Mouse (Mus musculus) monocyte, adult 5-6 weeks (primary cell): ENCODE results near the gene Vps54. TPM values are rescaled to one million over a fixed set of nuclear protein-coding genes. Genes with fewer than 3 reads are reported as not detected.
"Not testable (repeated sequence)": the region's sequence is repeated elsewhere in the genome, so short reads cannot be mapped to it uniquely, and the experiment has no call there.

ENCODE experiments used
- ATAC-seq: fragments of 153-309, 156-312 bp; replicated peaks from 2 replicates; pipeline ENCODE4 v1.8.0; 2017; ENCODE audit warnings: mild to moderate bottlenecking; ENCODE audit not compliant: low TSS enrichment, insufficient number of reproducible peaks, severe bottlenecking, poor library complexity, low FRiP score
- total RNA-seq: library from RNA; stranded (forward); fragments of 200-1000, 200-491, 200-594 nt; gene quantifications from 3 replicates; pipeline ENCODE4 v1.2.3, GENCODE M21; 2017

Vps54 gene
- total RNA-seq, 1 experiment from 2014 or later: 93.6 TPM

DNA sequence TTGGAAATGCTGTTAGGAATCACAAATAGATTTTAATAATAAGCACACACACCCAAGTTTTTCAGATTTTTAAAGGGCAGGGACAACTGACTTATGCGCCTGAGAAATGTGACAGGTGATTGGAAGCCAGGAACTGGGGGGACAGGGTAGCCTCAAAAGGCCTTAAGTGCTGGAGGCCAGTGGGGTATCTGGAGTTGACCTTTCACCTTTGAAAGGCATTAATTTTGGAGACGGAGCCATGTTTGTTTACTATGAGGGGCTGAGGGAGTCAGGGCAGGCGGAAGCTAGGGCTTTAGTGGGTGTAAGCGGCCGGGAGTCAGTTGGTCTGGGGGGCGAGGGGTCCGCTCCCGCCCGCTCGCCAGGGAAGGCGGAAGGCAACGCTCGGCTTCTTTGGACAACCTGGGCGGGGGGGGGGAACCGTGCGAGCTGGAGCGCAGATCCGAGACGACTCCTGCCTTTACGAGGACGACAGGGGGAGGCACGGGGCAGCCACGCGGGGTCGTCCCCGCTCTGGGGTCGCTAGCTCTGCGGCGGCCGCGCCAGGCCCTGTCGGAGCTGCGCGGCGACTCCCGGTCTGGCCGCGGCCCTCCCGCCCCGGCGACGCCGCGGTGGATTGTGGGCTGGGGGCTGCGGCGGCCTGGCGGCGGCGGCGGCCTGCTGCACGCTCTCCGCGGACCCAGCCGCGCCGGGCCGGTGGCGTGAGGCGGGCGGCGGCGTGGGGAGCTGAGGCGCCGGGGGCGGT lies 631 bp upstream of the Vps54 start:
- peak; percentile 37; the same call in 1 of the 2 replicates for ATAC-seq

- ATAC-seq: no peak
These were observed 855 bp downstream of the Vps54 start for GRCm38 (mm10) chr11:21239763-21240509.

- no peak for ATAC-seq
These were observed 2.3 kb downstream of the Vps54 start for GRCm38 (mm10) chr11:21241351-21241750.

DNA sequence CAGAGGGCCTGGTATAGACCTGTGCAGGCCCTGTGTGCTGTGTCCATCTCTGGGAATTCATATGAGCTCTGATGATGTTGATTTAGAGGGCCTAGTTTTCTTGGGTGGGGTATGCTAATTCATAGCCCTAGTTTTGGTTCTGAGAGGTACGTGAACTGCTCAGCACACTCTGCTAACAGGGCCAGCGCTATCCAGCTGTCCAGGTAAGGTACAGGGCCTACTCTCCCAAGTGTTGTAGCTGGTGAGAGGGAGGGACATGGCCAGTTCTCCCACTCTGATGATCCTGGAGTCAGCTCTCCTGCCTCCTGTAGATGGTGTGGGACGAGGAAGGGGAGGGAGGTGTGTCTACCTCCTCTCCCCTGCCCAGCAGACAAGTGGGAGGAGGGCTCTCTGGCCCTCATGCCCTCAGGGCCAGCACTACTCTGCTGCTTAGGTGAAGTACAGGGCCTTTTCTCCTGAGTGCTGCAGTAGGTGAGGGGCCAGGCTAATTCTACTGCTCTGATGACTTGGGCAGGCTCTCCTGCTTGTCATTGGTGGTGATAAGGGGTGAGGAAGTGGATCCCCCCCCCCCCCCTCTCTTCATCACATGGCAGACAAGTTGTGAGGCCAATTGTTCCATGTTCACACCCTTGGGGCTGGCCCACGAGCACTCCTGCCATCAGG lies 8.3 kb downstream of the Vps54 start:
- ATAC-seq: 0 out of 2 replicates have a peak, but pooled peaks have one; percentile 27

DNA sequence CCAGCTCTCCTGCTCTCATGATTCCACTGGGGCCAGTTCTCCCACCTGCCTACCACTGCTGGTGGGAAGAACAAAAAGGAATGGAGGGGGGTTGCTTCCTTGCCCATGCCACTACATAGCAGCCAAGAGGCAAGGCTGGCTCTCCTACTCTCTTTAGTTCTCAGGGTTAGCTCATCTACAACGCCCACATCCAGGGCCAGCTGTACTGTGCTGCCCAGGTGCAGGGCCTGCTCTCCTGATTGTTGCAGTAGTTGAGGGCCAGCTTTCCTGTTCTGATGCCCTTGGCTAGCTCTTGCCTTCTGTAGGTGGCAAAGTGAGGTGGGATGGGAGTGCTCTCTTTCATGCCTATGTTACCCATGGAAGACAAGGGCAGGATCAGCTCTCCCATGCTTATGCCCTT lies 8.9 kb downstream of the Vps54 start:
- 0 out of 2 replicates have a peak, but pooled peaks have one; percentile 33 for ATAC-seq

DNA sequence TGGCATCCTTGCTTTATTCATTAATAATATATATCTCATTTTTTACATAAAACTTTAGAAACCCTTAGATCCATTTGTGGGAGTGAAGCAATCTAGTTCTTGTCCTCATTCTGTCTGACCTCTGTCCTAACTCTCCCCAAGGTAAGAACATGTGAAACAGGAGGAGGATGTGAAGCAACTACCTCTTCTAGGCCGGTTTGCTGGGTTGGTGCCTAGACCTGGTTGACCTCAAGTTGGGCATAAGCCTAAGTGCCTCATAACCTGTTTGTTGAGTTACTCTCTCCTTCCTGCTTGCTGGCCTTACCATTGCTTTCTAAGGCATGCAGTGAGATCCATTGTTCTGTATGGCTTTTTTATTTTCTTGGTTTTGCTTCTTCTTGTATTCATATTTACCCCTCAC lies 11.3 kb downstream of the Vps54 start:
- ATAC-seq: no peak

DNA sequence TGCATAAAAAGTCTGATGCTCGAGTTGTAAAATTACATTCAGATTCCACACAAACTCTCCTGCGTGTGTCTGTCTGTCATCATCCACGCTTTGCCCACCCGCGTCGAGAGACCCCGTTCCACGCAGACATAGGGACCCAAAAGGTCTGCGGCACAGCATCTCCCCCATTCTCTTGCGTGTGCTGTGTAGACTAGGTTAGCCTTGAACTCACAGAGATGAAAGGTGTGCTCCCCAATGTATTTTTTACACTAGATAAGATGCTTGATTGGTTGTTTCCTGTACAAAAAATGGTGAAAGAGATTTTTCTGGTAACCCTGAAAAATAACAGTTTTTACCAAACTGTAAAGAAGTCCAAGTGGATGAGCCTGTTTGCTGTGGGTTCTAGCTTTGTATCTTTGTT lies 19.5 kb downstream of the Vps54 start:
- ATAC-seq: not testable (repeated sequence)

- ATAC-seq: no peak
These were observed 26.3 kb downstream of the Vps54 start for GRCm38 (mm10) chr11:21265423-21265822.

- no peak for ATAC-seq
These were observed 37.1 kb downstream of the Vps54 start for GRCm38 (mm10) chr11:21276151-21276550.

DNA sequence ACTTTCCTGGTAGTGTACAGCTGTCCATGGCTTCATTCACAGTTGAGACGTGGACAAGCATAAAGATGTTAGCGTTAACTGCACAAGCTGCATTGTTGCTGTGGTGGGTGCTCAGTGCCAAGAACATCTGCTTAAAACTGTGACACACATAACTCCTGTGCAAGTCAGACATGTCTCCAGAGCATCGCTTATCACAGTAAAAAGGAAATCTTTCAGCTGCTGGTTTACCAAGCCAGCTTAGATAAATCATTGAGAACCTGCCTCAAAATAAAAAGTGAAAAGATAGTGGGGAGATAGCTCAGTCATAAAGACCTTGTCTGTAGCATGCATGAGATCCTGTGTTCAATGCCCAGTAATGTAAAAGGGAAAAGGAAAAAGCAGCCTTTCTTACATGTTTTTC lies 47.3 kb downstream of the Vps54 start:
- no peak for ATAC-seq

DNA sequence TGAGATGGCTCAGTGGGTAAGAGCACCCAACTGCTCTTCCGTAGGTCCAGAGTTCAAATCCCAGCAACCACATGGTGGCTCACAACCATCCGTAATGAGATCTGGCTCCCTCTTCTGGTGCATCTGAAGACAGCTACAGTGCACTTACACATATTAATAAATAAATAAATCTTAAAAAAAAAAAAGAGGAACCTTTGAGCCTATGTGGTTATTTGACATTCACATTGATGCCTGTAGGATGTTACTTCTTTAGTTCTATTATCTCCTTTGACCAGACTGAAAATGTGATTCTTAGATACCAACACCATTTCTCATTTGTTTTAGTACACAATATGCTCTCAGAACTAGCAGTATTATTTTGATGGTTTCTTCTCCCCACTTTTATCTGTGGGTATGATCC lies 49.1 kb downstream of the Vps54 start:
- not testable (repeated sequence) for ATAC-seq

GRCm38 (mm10) chr11:21295486-21295885 lies 56.4 kb downstream of the Vps54 start:
- ATAC-seq: no peak

DNA sequence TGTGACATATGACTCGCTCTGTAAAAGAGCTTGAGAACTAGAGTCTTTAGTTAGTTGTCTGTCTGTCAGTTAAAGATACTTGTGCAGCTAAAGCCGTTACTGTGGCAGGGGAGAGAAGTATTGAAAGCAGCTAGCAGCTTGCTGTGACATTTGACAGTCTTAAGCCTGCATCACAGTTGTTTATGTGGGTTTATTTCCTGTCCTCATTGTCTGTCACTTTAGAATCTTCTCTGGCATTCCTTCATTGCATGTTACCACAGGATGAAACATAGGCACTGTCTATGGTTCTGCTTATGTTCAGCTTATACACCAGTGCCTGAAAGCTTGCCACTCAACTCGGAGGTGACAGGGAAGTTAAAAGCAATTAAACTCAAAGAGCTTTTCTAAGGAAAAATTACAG lies 64.5 kb downstream of the Vps54 start:
- ATAC-seq: no peak

DNA sequence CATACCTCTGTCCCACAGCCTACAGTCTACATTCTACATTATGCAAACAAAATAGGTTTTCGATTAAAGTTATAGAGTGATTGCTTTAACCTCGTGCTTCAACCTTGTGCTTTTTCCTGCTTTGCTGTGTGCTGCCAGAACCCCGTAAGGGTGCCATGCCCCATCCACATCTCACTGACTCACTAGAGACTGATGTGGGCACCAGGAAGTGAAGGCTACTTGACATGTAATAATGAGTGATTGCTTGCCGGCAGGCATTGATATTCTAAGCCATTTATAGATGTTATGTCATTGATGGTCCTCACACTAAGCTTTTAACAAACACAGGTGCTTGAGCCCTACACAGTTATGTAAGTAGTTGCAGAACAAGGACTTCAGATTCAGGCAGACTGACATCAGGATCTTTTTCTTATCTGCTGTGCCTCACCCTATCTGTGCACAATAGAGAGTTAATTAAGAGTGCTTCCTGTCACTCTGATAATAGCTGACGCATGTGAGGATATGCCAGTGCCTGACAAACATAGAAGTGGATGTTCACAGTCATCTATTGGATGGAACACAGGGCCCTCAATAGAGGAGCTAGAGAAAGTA lies 68.1 kb downstream of the Vps54 start:
- no peak for ATAC-seq

DNA sequence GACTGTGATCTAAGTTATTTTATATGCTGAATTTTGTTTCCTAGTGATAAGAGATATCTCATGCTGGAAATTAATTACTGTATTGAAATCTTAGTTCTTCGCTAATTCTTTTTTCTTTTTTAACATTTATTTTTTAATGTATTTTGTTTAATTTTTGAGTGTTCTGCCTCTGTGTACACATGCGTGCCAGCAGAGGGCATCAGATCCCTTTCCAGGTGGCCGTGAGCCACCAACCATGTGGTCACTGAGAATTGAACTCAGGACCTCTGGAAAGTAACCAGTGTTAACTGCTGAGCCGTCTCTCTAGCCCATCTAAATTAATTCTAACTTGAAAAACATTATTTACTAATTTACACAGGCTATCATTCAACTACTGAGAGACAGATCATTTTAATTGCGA lies 69.0 kb downstream of the Vps54 start:
- no peak for ATAC-seq

GRCm38 (mm10) chr11:21309516-21309915 lies 70.4 kb downstream of the Vps54 start:
- ATAC-seq: no peak

- ATAC-seq: no peak
These were observed 75.0 kb downstream of the Vps54 start for GRCm38 (mm10) chr11:21313922-21314657.

DNA sequence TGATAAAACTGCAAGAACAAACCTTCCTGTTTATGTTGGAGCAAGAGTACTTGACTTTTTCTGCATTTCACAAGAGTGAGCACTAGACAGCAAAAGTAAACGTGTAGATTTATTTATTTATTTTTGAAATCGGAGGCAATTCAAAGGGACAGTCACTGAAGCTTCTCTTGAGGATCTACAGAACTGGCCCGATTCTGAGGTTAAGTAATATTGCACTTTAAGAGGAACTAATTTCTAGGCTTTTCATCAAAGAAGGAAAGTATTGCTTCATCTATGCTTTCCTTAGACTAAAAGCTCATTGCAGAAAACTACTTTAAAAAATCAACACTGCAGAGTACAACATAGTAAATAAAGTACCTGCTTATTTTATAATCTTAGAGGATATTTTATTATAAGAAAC lies 82.5 kb downstream of the Vps54 start:
- no peak for ATAC-seq

DNA sequence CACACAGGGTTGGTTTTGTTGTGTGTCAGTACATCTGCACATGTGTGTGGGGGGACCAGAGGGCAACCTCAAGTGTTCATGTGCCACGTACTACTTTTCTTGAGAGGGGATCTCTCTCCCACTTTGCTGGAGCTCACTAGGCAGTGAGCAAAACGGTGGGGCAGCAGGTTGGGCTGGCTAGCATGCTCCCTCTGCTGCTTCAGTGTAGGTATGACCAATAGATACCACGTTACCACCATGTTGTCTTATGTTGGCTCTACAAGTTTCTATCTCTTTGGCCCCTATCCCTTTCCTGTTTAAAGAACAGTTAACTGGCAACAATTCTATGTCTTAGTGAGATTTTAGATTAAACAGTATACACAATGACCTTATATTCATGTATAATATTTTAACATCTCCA lies 83.3 kb downstream of the Vps54 start:
- no peak for ATAC-seq
